Mouse (Mus musculus) mouse embryonic stem cell (cell line): ENCODE measurements around the gene Eif4e3.

Source experiments
- in situ Hi-C, 2 experiments: fragments of 300-500 bp; cut with MboI; formaldehyde crosslinking; loops; 1 replicate in 1 of 2; 3 replicates in 1 of 2; pipeline ENCODE4 v1.14.3; 2019 to 2020; ENCODE audit warnings: low sequenced_read_pairs in 2 of 2, low pct_unique_long_range_greater_than_20kb in 1 of 2, mixed read lengths in 1 of 2; ENCODE audit not compliant: unreplicated experiment in 1 of 2

The Eif4e3 gene

DNA sequence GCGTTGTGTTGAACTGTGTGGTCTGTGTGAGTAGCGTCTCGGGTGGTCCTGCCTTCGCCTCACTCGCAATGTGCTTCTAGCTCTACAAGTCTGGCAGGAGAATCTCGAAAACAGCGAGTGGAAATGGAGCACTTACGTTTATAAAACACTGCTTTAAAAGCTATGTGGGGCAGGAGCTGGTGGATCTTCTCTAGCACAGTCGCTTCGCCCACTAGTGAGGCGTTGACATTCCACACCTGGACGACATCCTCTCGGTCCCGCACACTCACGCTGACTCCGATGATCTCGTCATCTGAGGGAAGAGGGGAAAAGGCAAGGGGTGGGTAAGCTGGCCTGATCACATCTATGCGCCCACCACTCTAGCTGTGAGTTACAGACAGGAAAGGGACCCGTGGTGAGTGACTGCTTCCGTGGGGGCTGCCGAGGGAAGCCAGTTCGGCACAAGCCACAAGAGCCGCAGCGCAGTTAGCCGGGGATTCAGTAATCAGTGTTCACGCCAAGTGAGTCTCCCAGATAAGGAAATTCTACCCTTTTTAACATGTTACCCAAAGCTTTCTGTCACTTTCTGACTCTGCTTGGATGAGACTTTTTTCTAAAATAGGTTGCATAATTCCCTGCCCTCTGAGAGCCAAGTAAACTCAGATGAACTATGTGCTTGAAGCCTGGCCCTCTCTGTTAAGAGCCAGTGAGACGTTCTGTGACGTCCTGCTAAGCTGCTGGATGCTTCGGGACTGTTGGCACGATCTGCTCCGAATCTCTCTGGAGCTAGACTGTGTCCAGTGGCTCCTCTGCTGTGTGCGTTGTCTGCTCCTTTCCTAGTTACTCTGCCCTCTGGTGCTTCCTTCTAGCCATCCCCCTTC lies 34.2 kb downstream of the Eif4e3 start:
- in situ Hi-C loops, result no loop called here

DNA sequence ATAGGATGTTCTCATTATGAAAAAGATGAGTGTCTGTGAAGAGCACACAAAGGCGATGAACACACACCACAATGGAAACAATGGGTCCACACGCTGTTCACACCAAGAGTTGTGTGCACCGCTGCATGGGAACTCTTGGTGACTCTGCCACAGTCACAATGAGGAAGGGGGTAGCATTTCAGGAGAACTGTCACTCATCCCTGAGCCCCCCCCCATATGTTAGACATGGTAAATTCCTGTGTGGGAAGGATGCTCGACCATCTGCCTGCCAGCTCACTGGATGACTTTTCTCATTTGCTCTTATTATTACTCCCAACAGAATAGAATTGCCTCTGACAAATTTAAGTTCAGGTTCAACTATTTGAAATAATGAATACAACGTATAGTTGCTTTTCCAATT lies 34.9 kb downstream of the Eif4e3 start:
- in situ Hi-C loops, result no loop called here

DNA sequence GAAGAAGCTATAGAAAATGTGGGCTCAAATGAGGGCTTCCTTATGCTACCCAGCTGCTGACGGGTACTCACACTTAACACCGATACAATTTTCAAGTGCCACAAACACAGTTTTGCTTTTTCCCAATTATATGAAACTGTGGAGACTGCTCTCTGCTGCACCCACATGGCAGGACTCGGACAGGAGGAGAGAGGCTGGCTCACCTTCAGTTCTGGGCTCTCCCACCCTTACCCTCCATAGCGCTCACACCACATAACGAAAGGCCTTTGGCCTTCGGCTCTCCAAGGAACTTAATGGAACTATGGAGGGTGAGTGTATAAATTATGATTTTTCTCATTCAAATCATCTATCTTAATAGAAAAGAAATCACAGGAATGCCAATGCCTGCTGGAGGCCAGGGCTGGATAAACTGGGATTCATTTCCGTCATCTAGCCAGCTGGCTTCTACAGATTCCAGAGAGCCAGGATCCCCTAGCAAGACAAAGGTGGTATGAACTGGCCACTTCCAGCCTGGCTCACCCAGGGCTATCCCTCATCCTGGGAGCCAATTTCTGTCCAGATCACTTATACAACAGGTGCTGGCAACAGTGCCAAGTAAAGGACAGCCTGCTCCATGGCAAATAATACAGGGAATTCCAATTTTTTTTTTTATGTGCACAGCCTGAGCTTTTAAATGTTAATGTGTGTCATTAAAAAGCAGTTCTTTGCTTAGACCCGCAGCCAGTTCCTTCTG lies 36.7 kb downstream of the Eif4e3 start:
- in situ Hi-C loops, result no loop called here

DNA sequence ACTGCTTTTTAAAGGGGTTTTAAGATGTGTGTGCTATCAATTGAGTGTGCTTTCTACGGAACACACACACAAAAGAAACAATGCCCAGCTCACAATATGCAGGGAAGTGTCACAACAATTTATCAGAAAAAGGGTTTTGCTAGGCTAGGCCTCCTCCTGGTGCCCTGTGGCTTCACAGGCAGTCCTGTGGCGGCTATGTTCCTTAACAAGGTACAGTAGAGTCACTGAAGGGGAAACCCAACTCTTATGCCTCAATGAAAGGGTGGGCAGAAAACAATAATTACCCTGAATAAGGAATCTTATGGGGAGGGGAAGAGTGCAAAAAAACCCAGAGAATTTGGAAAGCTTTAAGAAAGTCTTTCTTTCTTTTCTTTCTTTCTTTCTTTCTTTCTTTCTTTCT lies 40.2 kb downstream of the Eif4e3 start:
- in situ Hi-C loops, result no loop called here

DNA sequence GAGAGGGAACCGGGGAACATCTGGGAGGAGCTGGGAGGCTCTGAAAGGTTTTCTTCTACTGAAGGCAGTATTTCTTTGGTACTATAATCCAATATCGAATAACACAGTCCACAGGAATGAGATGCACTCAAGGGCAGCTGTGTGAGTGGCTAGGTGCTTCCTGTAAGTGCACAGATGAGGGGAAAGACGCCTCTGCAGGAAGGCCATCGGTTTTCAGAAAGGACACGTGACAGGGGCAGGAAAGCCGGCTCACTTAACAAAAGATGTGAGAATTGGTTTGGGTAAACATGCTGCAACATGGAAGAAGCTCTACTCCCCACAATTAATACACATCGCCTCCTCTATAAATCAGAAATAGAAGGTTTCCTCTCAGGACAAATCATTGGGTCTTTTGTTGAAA lies 40.8 kb downstream of the Eif4e3 start:
- in situ Hi-C loops, result no loop called here

DNA sequence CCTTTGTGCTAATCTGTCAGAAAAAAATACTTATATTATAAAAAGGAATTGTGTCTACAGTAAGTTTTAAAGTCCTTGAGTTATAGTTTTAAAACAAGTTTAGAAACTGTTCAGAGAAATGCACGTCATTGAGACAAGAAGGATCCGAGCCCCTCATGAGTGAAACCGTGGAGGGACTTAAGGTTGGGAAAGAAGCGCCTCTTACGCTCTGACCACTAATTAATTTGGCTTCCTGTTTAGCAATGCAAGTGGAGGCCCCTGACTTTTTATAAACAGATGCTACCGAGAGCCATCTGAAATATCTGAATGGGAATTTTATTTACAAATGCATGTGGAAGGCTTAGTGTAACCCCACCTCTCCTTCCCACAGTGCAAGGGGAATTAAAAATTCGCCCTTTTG lies 41.3 kb downstream of the Eif4e3 start:
- in situ Hi-C loops, result no loop called here

DNA sequence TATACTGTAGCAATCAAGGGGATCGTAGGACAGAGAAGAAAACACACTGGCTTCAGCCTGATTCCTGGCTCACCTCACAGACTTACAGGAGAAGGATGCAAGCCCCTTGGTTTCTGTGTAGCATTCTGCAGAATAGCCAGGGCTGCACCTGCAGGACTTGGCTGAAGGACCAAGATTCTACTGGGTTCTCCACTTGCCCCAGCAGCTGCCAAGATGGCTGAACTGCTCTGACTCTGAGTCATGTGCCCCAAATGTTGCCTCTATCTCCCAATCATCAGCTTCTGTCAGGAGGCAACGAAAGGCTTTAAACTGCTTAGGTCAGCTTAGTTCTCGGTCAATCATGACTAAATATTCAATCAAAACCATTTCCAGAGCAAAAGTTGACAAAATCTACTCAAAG lies 42.0 kb downstream of the Eif4e3 start:
- in situ Hi-C loops, result no loop called here

DNA sequence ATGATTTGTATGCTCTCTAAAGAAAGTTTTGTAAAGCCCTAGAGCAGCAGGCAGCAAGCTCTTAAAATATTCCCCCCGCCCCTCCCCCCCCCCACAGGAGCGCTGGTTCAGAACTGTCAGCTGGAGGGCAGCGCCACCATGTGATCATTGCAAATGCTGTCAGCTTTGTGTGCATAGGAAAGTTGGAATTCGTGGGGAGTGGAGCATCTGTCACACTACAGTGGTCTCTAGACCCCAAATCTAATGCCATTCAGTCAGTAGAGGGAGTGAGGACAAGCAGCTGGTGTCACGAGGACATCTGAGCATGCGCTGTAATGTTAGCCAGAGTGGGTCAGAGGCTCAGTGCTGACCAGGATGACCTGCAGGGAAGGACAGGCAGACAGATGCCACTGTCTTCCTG lies 42.9 kb downstream of the Eif4e3 start:
- in situ Hi-C loops, result no loop called here

DNA sequence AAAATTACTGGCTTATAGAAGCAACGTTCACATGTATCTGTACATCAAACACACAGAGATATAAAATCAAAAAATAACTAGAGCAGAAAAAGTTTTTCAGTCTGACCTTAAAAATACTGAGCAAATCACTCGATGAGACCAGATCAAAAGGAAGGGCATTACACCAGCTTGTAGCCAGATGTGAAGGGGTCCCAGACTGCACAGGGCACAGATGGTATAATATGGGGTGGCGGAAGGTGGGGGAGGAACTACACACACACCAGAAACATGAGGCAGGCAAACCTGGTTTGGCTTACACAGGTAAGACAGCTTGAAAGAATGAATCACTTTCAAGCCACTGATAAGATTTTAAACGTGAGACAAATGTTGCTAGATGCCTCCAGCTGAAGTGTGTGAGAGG lies 45.4 kb downstream of the Eif4e3 start:
- in situ Hi-C loops, result no loop called here

DNA sequence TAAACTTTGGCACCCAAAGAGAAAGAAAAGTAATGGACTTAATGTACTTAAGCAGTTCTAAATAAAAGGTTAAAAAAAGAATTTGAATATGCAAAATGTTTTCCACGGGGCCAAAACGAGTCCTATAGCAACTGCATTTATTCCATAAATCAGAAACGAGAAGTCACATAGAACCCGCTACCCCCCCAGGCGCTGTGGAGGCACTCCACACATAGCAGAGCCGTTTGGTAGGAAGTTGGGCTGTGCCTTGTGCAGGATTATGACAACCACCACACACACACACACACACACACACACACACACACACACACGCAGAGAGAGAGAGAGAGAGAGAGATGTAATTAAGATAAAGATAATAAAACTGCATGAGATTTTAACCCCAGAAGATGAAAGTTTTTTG lies 46.1 kb downstream of the Eif4e3 start:
- in situ Hi-C loops, result no loop called here

DNA sequence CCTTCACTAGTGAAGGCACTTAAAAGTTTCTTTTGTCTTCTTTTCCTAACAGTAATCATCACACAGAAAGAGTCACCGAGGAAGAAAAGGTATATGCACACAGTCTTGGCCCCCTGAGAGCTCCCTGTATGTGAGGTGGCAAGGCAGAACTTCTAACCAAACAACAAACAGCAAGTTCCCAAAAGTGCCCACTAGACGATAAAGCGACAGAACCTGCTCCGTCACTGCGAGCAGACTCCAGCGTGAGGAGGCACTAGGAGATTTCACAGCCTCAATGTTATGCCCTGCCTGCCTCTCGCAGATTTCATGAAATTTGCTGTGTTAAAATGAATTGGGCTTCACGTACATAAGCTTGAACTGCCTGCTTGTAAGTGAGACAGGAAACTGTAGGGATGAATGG lies 46.6 kb downstream of the Eif4e3 start:
- in situ Hi-C loops, result no loop called here

DNA sequence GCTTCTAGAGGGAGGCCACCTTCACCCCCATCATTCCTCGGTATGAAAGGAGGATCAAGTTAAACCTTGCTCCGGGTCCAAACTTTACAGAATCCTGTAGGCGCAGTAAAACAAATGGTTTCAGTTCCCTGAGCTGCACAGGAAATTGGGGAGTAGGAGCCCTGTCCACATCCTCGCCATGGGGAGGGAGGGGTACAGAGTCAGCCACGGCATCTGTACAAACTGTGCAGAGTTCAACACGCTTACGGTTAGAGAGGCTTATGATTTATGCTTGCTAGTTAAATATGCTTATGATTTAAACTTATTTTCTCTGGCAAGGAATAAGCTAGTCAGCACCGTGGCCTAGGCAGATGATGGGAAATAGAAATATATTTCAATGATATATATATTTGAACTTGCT lies 47.1 kb downstream of the Eif4e3 start:
- in situ Hi-C loops, result no loop called here

DNA sequence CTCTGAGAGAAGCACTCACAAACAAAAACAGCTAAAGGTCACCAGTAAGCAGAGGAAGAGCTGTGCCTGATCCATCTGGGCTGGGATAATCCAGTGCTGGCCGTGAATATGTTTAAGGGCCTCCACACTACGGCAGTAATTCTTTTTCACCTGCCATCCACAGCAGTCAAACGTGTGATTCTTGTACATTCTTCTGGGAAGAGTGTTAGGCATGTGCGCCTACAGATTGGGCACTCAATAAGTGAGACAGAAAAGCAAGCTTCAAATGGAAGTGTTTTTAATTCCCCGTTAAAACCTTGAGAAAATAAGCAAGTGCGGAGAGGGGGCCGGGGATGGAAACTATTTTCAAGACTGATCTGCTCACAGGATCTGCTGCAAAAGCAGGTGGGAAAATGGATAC lies 48.7 kb downstream of the Eif4e3 start:
- in situ Hi-C loops, result no loop called here

DNA sequence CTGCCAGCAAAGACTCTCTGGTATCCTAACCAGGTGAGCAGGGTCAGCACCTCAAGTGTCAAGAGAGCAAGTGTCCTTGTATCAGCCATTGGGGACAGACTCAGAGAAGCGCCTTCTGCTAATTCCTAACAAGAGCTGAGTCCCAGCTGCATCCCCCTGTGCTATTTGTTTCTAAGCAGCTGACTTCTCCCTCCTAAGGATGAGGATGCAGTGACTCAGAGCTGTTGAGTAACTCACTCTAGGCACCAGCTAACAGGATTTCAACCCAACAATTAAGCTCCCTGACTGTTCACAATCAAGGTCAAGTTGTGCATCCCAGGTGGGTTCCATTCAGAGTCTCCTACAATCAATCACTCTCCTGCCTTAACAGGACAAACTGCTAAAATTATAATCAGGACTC lies 49.2 kb downstream of the Eif4e3 start:
- in situ Hi-C loops, result no loop called here

DNA sequence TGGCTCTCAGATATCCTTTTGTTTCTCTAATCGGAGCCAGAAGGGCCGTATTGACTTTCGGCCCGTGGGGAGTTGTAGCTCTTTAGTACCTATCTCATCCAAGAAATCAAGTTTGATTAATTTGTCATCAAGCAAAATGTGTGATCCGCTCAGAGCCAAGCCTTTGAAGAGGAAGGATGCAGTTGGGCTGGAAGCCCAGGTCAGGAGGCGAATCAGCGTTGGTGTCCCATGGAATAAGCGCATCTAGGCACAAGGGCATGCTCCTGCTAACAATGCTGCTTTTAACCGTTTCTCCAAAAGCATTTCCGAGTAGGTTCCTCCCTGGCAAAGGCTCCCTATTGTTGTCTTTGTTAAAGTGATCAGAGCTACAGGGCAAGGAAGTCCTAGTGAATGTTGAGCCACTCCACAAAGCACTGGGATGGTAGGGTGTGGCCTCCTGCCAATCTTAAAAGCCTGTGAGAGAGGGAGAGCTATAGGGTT lies 51.3 kb downstream of the Eif4e3 start:
- in situ Hi-C loops, result no loop called here

DNA sequence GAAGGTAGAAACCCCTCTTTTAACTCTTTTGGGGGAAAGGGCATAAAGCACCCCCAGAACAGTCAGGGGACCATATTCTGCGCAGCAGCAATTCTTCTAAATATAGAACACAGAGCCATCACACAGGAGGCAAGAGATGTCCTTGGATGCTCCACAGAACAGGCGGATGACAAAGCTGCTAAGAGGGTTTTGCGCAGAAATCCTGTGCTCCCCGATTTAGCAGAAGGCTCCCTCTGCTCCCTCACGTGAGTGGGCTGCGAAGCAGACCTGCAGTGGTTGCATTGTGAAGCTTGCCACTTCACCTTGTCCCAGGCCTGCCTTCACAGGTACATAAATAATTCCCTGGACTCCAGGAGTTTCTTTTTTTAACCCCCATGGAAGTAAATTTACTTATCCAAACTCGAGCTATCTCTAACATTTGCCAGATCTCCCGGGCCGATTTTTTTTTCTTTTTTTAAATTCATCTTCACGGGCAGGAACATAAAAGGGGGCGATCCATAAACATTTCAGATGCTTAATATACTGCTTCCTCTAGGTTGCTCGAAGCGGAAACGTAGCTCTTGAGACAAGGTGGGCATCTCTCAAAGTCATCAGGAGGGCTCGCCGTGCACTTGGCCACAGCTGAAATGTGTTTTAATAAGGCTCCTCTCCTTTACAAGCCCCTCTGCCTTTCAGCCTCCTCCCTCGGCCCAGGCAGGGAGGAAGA lies 51.9 kb downstream of the Eif4e3 start:
- in situ Hi-C loops, result no loop called here

DNA sequence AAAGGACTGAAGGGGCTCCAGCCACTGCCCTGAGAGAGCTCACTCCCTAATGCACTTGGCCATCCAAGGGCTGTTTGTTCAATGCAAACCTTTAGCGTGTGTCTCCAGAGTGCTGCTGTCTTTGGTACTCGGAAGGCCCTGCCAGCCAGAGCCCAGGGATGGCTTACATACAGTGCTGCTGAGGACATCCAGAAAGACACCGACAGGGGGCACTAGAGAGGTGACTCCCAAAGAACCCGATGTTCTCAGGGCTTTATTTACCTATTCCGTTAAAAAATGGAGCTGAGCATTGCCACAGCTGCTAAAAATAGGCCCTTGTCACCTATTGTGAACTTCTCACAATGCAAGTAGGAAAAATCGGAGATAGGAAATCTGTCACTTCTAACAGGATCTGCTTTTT lies 54.7 kb downstream of the Eif4e3 start:
- in situ Hi-C loops, result no loop called here

DNA sequence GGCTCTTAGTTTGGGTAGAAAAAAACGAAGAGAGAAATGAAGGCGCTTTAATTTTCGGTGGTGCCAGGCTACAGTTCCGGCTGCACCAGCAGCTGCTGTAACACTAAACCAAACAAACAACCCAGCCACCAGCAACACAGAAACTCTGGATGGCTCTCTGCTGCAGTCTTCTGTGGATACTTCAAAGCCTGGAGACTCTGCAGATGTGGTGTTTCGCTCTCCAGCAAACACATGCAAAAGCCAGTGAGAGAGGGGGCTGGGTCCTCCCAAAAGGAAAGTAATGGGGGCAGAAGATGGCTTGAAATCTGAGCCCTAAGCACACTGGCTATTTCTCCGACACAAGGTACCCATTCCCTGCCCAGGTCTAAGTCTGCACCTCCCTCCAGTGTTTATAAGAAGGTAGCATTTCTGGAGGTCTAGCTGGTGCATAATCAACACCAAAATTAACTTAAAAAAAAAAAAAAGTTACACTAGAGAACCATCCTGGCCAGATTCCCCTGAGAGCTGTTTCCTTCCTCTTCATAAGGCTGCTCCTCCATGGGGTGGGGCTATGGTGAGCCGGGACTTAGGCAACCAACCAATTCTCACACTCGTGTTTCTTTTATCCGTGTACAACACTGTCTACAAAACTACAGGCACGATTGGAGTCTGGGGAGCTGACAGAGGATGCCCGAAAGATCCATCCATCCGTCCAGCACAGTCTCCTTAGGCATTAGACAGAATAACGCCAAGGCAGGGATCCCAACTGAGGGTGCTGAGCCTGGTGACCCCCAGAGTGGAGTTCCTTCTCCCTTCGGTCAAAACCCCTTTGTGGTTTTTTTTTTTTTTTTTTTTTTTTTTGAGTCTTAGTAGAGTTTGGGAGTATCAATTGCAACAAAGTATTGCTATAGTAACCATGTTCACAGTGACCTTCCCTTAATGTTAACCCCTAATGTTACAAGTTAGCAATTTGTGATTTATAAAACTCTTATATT lies 55.8 kb downstream of the Eif4e3 start:
- in situ Hi-C loops, result no loop called here
